Mouse (Mus musculus) urinary bladder, adult 2 months (tissue): Measurements from ENCODE around the gene Sval3. TPM values are rescaled to one million over a fixed set of nuclear protein-coding genes. Genes with fewer than 3 reads are reported as not detected.

Experiments used
- DNase-seq: peaks from one replicate; pipeline ENCODE4 v3.0.0; 2022; ENCODE audit warnings: low spot score
- polyA plus RNA-seq: library from polyadenylated mRNA; depleted of rRNA; stranded (reverse); fragments of >200 nt; gene quantifications from 2 replicates; pipeline ENCODE4 v1.2.3, GENCODE M21; 2012; rRNA removed

Gene Sval3
- polyA plus RNA-seq = not detected in 2 replicates

DNA sequence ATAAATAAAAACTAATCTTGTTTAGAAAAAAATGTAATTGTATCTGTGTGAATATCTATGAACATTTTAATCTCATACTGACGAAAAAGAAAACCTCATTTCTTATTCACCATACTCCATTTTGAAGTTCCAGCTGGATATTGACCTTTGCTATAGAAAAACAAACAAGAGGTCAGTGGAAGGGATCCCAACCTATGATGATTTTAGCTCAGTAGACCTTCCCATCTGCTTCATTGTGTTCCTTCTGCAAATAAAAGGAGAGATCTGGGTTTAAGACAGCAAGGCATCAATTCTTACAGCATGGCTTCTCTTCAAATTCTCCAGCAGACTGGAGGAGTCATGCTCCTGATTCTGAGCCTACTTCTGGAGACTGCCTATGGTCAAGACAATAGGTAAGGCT lies at the start of gene Sval3:
Sval3 (plus strand) TSS at position 301 of the 400 bp plus-strand sequence.
- DNase-seq = no peak

GRCm38 (mm10) chr6:41951330-41951729 lies 16.6 kb upstream of the Sval3 start, which contains the start of gene Sval1:
Gene Sval1, plus strand, starts transcription at chr6:41951630.
- no peak for DNase-seq

Other genes with a start within 250 kb of the Sval3 start
- not detected in 2 replicates for gene Olfr459, start 193.0 kb upstream of the Sval3 start, polyA plus RNA-seq
- gene Pip, start 120.6 kb upstream of the Sval3 start, polyA plus RNA-seq = not detected in 2 replicates
- not detected in 2 replicates for gene Sval2, start 115.2 kb upstream of the Sval3 start, polyA plus RNA-seq
- gene Sval1, start 16.5 kb upstream of the Sval3 start, polyA plus RNA-seq = not detected in 2 replicates
- gene Sva, start 70.3 kb downstream of the Sval3 start, polyA plus RNA-seq = not detected in 2 replicates
- gene Tas2r139, start 172.8 kb downstream of the Sval3 start, polyA plus RNA-seq = not detected in 2 replicates
- gene Tas2r144, start 247.2 kb downstream of the Sval3 start, polyA plus RNA-seq = not detected in 2 replicates